Mouse (Mus musculus): Measurements from ENCODE around the gene Igfbp7.
"Not testable (repeated sequence)": the region's sequence is repeated elsewhere in the genome, so short reads cannot be mapped to it uniquely, and the experiment has no call there.

Gene Igfbp7

DNA sequence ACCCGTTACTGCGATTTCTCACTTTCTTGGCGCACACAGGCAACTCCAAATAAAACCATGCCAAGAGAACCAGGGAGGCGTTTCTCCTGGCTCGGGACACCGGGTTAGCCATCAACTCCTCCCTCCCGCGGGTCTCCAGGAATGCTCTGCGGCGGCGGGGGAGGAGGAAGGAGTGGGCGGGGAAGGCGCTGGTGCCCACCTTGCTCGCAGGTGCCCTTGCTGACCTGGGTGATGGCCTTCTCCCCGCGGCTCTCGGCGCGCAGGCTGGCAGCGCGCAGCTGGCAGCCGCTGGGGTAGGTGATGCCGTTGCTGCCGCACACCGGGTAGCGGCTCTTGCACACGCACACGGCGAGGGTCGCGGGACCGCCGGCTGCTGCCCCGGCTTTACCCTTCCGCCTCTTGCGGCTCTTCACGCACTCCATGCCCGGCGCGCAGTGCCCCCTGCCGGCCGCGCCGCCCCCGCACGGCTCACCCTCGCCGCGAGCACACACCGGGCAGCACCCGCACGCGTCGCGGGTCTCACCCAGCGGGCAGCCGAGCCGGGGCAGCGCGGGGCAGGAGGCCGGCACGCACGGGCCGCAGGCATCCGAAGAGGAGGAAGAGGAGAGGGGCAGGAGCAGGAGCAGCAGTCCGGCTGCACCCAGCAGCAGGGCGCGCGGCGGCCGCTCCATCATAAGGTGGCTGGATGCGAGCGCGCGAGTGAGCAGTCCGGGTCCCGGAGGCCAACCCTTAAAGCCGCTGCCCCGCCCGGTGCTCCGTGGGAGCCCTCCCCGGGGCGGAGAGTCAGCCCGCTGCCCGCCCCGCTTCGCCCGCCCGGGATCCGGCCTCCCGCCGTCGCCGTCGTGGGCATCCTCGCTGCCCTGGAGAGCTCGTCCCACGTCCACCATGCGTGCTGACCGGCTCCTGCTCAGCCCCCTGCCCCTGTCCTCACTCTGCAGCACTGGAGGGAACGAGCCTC is at the start of gene Igfbp7:
TSS of gene Igfbp7 (minus strand) at position 701 of the 958 bp plus-strand sequence.
- DNase-seq (ENCODE audit: low read depth), result peak; percentile 54

DNA sequence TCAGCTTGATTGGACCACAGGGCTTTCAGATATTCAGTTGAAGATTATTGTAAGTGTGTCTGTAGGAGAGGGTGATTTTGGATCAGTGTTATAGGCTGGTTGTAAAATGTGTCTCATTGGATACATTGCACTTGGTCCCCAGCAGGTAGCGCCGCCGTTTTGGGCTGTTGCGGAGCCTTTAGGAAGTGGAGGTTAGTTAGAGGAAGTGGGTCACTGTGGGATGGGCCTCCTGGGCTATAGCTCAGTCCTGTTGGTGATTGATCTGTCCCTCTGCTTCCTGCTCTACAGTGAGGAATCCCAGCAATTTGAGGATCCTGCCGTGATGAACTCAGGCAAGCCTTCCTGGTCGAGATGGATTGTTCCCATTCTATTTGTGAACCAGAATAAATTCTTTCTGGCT is 44.3 kb upstream of the Igfbp7 start:
- no peak for DNase-seq (ENCODE audit: low read depth)

DNA sequence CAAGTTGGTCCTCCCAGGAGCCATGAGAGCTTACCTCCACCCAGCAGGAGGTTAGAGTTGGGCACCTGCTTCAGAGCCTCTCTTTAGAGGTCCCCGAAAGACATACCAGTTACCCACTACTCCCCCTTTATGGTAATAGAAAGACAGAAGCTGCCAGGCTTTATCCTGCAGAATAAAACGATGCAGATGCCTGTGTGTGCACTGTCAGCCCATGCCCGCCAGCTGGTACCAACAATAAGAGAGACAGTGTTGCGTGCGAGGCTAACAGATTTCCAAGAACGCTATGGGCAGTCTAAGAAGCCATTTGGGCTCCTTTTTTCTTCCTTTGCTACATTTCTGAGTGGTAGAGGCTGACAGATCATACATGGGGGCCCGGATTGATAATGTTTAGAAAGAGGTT is 41.7 kb upstream of the Igfbp7 start:
- DNase-seq (ENCODE audit: low read depth), result no peak

DNA sequence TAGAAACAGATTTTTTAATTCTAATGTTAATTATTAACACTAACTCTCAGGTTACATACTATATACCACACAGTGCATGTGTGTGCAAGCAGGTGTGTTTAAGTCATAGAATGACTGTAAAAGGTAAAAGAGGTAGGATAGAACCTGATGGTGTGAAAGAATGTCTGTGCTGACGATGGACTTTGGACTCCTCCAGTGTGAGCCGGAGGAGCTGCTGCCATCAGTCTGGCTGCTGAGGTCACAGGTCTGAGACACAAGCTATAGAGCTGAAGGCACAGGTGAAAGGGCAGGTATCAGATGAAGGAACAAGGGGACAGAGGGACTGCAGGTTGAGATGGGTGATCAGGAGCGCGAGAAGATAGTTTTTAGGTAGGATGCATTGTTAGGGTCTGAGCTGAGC is 37.6 kb upstream of the Igfbp7 start:
- no peak for DNase-seq (ENCODE audit: low read depth)

DNA sequence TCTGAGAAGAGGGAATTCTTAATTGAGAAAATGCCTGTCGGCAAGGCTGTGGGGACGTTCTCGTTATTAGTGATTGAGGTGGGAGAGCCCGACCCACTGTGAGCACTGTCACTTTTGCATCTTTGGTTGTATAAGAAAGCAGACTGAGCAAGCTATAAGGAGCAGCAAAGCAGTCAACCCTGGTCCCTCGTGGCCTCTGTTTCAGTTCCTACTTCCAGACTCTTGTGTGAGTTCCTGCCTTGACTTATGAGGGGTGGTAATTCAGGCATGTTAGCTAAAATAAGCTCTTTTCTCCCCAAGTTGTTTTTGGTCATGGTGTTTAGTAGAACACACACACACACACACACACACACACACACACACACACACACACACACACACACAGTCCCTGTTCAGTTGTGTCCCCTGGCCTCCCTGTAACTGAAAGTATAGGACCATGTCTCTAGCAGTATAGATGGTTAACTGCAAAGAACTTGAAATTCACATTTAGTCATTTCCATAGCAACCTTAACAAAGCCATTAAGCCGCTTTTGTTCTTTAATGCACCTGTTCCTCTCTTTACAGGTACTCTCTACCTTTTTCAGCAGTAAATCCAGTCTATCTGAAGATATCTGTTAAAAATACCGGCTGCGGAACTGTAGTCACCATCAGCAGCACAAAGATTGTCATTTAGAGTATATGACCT is 36.2 kb upstream of the Igfbp7 start:
- DNase-seq (ENCODE audit: low read depth), result no peak

DNA sequence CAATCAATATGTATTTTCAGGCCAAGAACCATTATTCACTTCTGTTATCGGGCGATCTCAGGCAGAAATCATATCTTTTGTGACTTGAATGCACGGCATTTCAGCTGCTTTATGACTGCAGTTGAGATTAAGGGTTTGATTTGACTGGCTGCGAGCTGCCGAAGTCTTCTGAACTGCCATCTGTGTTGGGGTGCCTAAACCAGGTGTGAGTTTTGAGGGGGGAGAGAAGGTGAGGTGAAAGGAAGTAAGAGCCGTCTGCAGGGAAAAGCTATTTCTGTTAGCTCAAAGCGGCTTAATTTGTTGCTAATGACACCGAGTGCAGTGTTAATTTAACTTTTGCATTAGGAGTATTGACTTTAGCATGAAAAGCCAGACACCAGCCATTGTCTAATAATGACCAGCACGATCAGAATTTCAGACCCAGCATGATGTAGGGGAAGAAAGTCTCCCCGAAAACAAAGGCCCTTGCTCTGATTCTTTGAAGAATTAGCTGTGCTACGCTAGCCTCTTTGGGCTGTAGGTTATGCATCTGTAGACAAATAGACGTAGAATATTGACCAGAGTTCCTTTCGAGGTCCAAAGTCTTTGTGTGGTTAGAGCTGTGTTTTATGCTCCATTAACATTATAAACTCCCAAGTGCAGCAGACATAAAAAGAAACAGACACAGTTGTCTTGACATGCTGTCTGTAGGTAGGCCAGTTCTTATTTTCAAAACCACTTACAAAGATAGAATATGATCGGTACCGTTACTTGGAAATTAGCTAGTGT is 35.2 kb upstream of the Igfbp7 start:
- DNase-seq (ENCODE audit: low read depth), result no peak

DNA sequence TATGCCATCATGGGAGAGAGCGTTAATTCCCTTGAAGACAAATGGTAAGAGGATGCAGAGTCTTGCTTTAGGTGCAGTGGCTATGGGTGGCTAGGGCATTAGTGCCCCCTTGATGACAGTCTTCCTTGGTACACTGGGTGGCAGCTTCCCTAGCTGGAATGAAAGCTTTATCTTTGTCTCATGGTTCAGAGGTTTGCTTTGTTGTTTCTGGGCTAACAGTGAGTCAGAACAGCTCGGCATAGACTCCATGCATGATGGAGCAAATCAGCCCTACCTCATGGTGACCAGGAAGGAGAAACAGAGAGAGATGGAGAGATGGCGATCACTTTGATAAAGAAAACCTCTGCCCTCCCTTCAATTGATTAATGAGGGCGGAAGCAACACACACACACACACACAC is 28.5 kb upstream of the Igfbp7 start:
- no peak for DNase-seq (ENCODE audit: low read depth)

DNA sequence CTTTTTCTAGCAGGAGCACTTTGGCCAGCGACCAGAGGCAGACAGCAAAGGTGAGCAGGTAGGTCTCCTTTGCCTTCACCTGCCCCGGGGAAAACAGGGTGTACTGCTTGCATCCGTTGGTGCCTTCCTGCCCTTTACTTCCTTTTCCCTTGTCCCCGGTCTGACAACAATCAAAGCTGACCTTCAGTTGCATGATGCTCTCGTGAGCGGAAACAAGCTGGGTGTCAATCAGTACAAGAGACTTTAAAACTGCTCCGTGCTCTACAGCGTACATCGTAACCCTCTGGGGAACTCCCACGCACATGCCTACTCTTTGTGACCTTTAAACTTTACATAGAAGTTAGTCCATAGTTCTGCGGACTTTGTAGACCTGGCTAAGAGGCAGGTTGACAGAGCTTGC is 26.2 kb upstream of the Igfbp7 start:
- no peak for DNase-seq (ENCODE audit: low read depth)

DNA sequence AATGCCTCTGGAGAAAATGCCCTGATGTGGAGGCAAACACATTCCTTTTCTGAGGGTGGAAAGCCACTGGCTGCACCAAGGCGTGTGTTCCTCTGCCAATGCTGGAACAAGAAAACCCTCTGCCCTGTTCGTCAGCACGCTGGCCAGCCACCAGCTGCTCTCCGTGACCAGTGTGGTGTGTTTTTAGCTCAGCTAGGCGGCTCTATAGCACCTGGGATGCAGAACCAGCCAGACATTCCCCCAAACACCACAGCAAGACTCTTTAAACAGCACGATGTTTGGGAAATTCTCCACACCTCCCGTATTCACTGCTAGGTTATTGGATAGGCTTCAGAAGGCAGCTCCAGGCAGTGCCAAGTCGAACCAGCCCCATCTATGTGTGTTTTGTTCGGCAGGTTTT is 25.7 kb upstream of the Igfbp7 start:
- DNase-seq (ENCODE audit: low read depth), result no peak

DNA sequence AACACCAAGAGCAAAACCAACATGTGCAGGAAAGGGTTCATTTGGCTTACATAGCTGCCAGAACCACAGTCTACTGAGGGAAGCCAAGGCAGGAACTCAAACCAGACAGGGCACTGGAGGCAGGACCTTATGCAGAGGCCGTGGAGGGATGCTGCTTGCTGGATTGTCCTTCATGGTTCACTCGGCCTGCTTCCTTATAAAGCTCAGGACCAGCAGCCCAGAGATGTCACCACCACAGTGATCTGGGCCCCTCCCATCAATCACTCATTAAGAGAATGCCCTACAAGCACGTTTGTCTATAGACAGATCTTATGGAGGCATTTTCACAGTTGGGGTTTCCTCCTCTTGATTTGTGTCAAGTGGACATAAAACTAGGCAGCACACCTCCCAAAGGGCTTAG is 25.3 kb upstream of the Igfbp7 start:
- no peak for DNase-seq (ENCODE audit: low read depth)

DNA sequence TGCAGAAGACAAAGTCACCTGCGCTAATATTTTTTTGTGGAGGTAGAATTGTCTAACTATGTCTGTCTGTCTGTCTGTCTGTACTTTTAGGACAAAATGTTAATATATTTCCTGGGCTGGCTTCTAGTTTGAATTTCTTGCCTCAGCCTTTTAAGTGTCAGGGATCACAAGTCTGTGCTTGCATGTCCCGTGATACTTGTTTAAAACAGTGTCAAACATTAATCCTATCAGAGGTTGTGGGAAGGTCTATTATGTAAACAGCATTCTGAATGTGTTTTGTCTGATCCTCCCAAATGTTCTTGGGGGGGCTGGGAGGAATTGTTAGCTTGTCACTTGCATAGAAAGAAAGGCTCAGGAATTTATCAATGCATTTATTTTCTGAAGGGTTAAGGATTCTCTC is 24.6 kb upstream of the Igfbp7 start:
- DNase-seq (ENCODE audit: low read depth), result no peak

DNA sequence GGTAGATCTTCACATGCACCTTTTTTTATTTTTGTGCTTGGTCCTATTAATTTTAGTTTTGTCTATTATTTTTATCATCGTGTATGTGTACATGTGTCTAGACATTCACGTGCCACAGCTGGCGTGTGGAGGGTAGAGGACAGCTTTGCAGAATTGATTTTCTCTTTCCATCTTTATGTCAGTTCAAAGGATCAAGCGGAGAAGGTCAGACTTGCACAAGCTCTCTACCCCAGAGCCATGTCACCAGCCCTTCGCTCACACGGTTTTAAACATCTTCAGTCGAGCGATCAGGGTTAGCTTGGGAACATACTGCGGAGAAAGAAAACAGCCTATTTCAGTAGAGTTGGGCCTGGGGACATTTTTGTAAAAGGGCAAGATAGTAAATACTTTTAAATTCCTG is 23.2 kb upstream of the Igfbp7 start:
- DNase-seq (ENCODE audit: low read depth), result no peak

DNA sequence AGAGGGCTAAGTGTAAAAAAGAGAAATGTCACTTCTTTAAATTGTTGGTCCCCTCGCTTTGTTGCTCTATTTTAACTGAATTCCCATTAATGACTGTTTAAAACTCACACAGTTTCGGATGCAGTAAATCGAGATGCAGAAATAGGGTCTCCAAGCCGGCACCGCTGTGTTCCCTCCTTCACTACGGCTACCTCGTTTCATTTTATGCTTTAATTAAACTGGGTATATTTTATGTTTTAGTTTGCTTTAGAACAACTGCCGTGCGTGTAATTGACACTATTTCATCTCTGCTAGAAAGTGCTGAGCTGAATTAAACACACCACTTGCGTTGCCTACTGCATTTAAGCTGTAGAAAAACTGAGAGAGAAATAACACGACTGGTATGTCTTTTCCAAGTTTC is 22.6 kb upstream of the Igfbp7 start:
- DNase-seq (ENCODE audit: low read depth), result no peak

DNA sequence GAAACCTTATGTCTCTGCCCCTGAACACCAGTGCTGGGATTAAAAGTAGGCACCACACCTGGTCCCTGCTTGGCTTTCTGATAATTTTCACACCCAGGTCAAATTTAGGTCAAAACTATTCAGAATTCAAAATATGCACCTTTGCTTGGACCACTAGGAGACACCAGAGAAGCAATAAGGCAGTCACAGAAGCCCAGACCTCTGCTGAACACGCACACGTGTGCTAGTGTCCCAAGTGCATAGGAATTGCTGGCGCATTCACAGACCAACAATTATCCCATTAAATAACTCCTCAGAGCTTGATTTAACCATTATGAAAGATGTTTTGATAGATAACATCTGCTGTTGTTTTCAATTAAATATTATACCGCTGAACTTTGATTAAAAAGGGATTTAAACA is 22.2 kb upstream of the Igfbp7 start:
- no peak for DNase-seq (ENCODE audit: low read depth)

DNA sequence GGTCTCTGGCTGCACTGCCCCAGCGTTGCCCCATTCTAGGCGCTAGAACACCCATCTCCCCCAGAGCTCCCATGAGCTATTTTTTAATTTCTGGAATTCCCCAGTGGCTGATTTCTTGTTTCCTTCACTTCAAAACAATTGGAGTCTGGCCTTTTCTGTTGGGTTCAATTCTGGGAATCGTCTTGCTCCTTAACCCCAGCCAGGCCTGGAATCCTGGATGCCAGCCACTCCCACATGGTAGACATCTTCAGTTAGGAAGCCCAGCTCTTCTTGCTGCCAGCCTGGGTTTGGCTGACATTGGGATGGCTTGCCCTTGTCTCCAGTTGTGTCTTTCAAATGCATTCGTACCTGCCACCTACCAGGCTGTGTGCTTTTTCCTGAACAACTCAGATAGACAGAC is 20.7 kb upstream of the Igfbp7 start:
- DNase-seq (ENCODE audit: low read depth), result no peak

DNA sequence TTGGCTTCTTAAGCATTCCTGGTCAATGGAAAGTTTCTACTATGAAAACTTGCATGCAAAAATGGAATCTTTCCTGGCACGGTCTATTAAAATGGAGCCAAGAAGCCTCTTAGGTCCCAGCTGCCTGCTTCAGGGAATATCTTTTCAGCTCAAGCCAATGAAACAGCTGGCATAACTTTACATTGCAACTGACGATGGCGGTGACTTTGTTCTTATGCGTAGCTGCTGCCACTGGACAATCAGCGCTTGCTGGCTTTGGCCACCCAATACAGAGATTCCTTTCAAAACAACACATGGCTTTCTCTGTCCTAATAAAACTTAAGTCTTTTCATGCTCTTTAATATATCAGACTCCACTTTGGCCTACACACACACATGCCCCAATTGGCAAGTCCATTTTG is 20.1 kb upstream of the Igfbp7 start:
- DNase-seq (ENCODE audit: low read depth), result no peak

DNA sequence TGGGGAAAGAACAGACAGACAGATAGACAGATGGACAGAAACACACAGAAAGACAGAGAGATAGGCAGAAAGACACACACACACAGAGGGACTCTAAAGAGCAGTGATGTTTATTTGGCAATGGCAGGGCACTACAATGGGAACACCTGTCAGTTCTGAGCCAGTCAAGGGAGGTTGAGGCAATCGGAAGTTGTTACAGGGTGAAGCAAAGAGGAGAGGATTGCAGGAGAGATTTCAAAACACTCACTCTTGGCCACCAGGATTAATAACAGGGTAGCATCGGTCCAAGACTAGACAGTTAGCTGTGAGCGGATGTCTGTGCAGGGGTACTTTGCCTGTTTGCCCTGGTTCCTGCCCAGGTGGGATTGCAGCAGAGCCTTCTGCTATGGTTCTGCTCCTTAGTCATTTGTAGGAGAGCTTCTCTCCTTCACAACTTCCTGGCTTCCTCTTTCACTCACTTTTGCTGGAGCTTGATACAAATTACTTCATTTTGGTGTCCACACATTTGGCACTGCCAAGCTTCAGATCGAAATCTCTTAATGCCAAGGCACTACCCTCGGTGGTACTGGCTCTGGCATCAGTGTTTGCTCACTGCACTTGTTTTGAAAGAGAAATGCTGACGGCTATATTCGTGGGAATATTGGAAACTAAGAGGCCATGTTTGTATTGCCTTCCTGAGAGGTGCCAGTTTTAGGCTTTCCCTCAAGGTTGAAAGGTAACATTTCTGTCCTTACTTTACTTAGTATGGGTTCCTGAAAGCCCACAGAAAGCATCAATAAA is 18.1 kb upstream of the Igfbp7 start:
- DNase-seq (ENCODE audit: low read depth), result no peak

DNA sequence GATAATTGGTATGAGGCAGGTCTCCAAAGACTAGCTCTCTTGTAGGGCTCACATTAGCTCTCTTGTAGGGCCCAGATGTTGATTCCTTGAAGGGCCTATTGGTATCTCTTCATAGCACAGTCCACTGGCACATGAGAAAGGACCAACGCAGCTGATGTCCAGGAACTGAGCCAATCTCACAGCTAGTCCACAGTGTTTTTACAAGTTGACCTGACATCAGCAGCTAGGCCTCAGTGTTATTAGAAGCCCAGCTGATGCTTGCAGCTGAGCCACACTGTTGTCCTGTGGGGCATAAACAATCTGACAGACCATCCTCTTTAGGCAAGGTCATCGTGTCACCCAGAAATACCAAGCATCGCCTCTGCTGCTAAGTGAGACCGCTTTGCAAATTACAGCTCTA is 11.7 kb upstream of the Igfbp7 start:
- not testable (repeated sequence) for DNase-seq (ENCODE audit: low read depth)

DNA sequence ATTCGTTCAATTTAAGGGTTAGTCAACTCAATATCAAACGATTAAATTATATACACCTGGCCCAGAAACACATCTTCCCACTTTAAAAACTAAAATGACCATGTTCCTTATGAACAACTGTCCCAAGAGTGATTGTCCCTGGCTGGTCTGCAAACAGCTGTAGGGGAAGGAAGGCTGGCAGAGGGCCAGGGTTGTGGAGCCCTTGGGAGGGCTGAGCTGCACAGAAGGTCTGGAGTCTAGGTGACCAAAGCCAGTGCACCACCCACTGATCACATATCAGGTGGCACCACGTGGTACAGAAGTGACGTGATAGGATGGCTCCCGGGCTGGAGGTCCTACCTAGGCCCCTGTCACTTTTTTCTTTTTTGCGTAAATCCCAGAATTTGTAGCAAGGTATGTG is 8.2 kb upstream of the Igfbp7 start:
- no peak for DNase-seq (ENCODE audit: low read depth)

DNA sequence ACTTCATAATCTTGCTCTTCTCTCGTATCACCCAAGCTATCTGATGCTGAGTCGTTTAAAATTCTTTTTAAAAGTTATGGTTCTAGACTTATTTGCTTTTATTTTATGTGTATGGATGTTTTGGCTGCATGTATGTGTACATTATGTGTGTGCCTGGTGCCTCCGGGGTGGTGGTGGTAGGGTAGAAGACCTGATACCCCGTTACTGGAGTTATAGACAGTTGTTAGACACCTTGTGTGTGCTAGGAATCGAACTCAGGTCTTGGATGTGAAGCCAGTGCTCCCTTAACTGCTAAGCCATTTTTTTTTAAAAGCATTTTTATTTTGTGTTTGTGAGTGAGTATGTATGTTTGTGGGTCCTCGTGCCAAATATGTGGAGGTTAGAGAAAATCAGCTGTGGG is 689 bp upstream of the Igfbp7 start:
- no peak for DNase-seq (ENCODE audit: low read depth)

DNA sequence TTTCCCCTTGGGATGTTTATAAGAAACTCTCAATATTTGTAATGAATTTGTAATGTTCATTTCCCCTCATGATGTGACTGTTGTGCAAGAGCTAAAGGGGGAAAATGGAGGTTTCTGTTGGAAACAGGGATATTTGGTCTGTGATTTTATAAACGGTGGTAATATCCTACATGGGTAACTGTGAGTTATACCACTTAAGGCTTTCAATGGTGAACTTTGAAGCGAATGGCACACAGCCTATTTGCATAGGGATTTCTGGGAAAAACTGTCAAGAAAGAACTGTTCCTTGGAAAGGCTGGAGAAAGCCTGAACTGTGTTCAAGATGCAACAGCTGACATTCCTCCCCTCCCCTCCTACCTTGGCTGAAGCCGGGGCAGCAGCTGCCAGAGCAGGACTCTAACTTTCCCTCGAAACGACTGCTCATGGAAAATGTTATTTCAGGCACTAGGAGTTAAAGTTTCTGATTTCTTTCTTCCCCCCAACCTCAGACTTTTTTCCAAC is 1.4 kb downstream of the Igfbp7 start:
- no peak for DNase-seq (ENCODE audit: low read depth)
